14 mouse cellular contexts compared by ENCODE assay signal in genomic region chr7:34784469-34784868, GRCm38 (mm10).
"Had no signal": no experiment of that assay in that cellular context is flagged by ENCODE, and none has a peak within 500 bp of the region (broad histone marks: within the 10 kb centered on the region; RNA-seq: fewer than 3 reads in every experiment).

No protein-coding gene starts in this region.

- H3K4me3 ChIP-seq: left cerebral cortex, adult 2 months; limb, embryonic 10.5 days; liver, embryonic 15.5 days had no signal

- DNase-seq: kidney, adult 18-20 months; kidney, postnatal 10 days; kidney, postnatal 4 days; lung, adult 2 months; lung, postnatal 36 days; midbrain, embryonic 14.5 days; retina, postnatal 1 day; right cerebral cortex, postnatal 25 days; thymus, postnatal 4 days had no signal

- H3K36me3 ChIP-seq: limb, embryonic 10.5 days; liver, embryonic 15.5 days had no signal

- ATAC-seq: lung, postnatal 0 days had no signal

- H3K27me3 ChIP-seq: liver, embryonic 15.5 days had no signal

- H3K4me2 ChIP-seq: liver, embryonic 11.5 days; liver, embryonic 15.5 days had no signal

- H3K9me3 ChIP-seq: limb, embryonic 10.5 days; liver, embryonic 15.5 days had no signal

- H3K9ac ChIP-seq: liver, embryonic 15.5 days had no signal

- H3K27ac ChIP-seq: left cerebral cortex, adult 2 months; limb, embryonic 10.5 days; liver, embryonic 15.5 days had no signal

- H3K4me1 ChIP-seq: liver, embryonic 15.5 days had no signal
